Mouse (Mus musculus): Measurements from ENCODE around the gene Ror1.

GRCm38 (mm10) chr4:100058631-100059030 lies 37.0 kb upstream of the Ror1 start:
- TF ChIP-seq CTCF (IDR thresholded peaks at IDR 0.05; ENCODE audit: insufficient read depth, low read depth, low read length): no peak
- TF ChIP-seq POLR2A (IDR thresholded peaks at IDR 0.05; ENCODE audit: insufficient read depth, low read depth, low read length): no peak

Measured in olfactory bulb, adult 2 months (tissue).